Mouse (Mus musculus): ENCODE results near the gene Kmt2d.

- TF ChIP-seq GATA1 (IDR thresholded peaks at IDR 0.05; ENCODE audit: borderline replicate concordance, low read length) (no peak), FLI1 (IDR thresholded peaks at IDR 0.05; ENCODE audit: low read length) (no peak)
Observed at GRCm38 (mm10) chr15:98894746-98895634, 24.0 kb upstream of the Kmt2d start.

Measured in megakaryocyte, embryonic 14.5 days (primary cell).